Comparison of ENCODE assay signal across 25 mouse cellular contexts in the genomic region with DNA sequence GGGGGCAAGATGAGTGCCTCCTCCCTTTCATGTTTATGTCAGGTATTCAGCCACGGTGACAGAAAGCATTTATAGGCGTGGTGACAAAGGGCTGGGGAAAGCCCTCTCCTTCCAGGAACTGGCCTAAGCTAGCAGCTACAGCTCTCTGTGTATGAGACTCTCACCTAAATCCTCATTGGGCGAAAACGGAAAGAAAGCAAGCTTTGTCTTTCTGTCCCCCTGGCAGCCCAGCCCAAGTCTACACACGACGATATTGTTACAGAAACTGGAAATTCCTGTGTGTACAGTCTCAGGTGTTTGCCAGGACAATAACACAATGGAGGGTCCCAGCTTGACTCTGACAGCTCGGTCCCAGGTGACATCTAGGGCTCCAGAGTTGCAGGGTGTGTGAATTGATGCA.
DNase-seq lines count a peak whose midpoint lies in the region; ATAC-seq lines count a peak whose summit lies in the region.
"Had no signal": no experiment of that assay in that cellular context is flagged by ENCODE, and none has a peak within 500 bp of the region (broad histone marks: within the 10 kb centered on the region; RNA-seq: fewer than 3 reads in every experiment).

No protein-coding gene starts in this region.

- H3K4me3 ChIP-seq in hindbrain, embryonic 10.5 days, result no peak overlapping the region
- H3K4me3 ChIP-seq in hindbrain, embryonic 13.5 days, result no peak overlapping the region
- no peak overlapping the region for H3K4me3 ChIP-seq in embryonic facial prominence, embryonic 15.5 days (replicated peaks)
- no peak overlapping the region for H3K4me3 ChIP-seq in stomach, embryonic 15.5 days (replicated peaks)
- H3K4me3 ChIP-seq in limb, embryonic 10.5 days, result no peak overlapping the region
- H3K4me3 ChIP-seq: embryonic facial prominence, embryonic 12.5 days; forebrain, embryonic 15.5 days; heart, embryonic 15.5 days; hindbrain, embryonic 15.5 days; midbrain, embryonic 15.5 days; myocyte; neural tube, embryonic 13.5 days had no signal

- no peaks in the 10 kb centered on the region for H3K27me3 ChIP-seq in hindbrain, embryonic 10.5 days (ENCODE audit: insufficient read depth, poor library complexity, severe bottlenecking)
- peaks cover 7% of the 10 kb centered on the region; the same call in 1 of the 2 replicates for H3K27me3 ChIP-seq in hindbrain, embryonic 13.5 days
- H3K27me3 ChIP-seq in embryonic facial prominence, embryonic 15.5 days, result no peaks in the 10 kb centered on the region
- H3K27me3 ChIP-seq in stomach, embryonic 15.5 days (replicated peaks), result no peaks in the 10 kb centered on the region
- H3K27me3 ChIP-seq in limb, embryonic 10.5 days (ENCODE audit: low read depth, poor library complexity, severe bottlenecking), result no peaks in the 10 kb centered on the region
- H3K27me3 ChIP-seq: embryonic facial prominence, embryonic 12.5 days; forebrain, embryonic 15.5 days; hindbrain, embryonic 15.5 days; midbrain, embryonic 15.5 days; neural tube, embryonic 13.5 days had no signal

- intact Hi-C loops in left cerebral cortex, postnatal 4 days (cut with DNase I), result no loop called here

- no peak overlapping the region for H3K4me2 ChIP-seq in hindbrain, embryonic 13.5 days
- no peak overlapping the region for H3K4me2 ChIP-seq in embryonic facial prominence, embryonic 15.5 days (replicated peaks)
- peak overlapping the region; percentile 17; the same call in 1 of the 2 replicates for H3K4me2 ChIP-seq in stomach, embryonic 15.5 days
- H3K4me2 ChIP-seq: embryonic facial prominence, embryonic 12.5 days; forebrain, embryonic 15.5 days; heart, embryonic 15.5 days; hindbrain, embryonic 15.5 days; midbrain, embryonic 15.5 days; neural tube, embryonic 13.5 days had no signal

- DNase-seq in hindbrain, embryonic 10.5 days (ENCODE audit: low spot score), result no peak
- peak; percentile 18 for DNase-seq in R1 (ENCODE audit: low read depth, low spot score)
- no peak for DNase-seq in limb, embryonic 10.5 days (ENCODE audit: low spot score)
- DNase-seq in left cerebral cortex, postnatal 4 days, result no peak
- DNase-seq in urinary bladder, adult 2 months (ENCODE audit: low spot score), result no peak
- DNase-seq: adrenal gland, adult 2 months; cerebellum, adult 11 months; cerebellum, adult 9-11 months; gastrocnemius, postnatal 36 days; heart, postnatal 36 days; kidney, adult 11 months; lung, postnatal 4 days; thymus, adult 2 months; thymus, postnatal 4 days had no signal

- peaks cover 19% of the 10 kb centered on the region for H3K4me1 ChIP-seq in hindbrain, embryonic 10.5 days (replicated peaks)
- H3K4me1 ChIP-seq in hindbrain, embryonic 13.5 days (replicated peaks), result peaks cover 16% of the 10 kb centered on the region
- H3K4me1 ChIP-seq in embryonic facial prominence, embryonic 15.5 days, result 0 out of 2 replicates have a peak, but pooled peaks cover 4% of the 10 kb centered on the region
- H3K4me1 ChIP-seq in stomach, embryonic 15.5 days, result no peaks in the 10 kb centered on the region
- peaks cover 7% of the 10 kb centered on the region; the same call in 1 of the 2 replicates for H3K4me1 ChIP-seq in limb, embryonic 10.5 days
- H3K4me1 ChIP-seq: embryonic facial prominence, embryonic 12.5 days; forebrain, embryonic 15.5 days; heart, embryonic 15.5 days had no signal

- H3K9me3 ChIP-seq in hindbrain, embryonic 10.5 days, result no peaks in the 10 kb centered on the region
- H3K9me3 ChIP-seq in hindbrain, embryonic 13.5 days, result no peaks in the 10 kb centered on the region
- H3K9me3 ChIP-seq in embryonic facial prominence, embryonic 15.5 days (replicated peaks), result no peaks in the 10 kb centered on the region
- no peaks in the 10 kb centered on the region for H3K9me3 ChIP-seq in stomach, embryonic 15.5 days
- no peaks in the 10 kb centered on the region for H3K9me3 ChIP-seq in limb, embryonic 10.5 days (replicated peaks)
- H3K9me3 ChIP-seq: embryonic facial prominence, embryonic 12.5 days; forebrain, embryonic 15.5 days; heart, embryonic 15.5 days; hindbrain, embryonic 15.5 days; midbrain, embryonic 15.5 days; neural tube, embryonic 13.5 days had no signal

- 0 out of 2 replicates have a peak overlapping the region, but pooled peaks have one; percentile 23 for H3K27ac ChIP-seq in hindbrain, embryonic 10.5 days
- H3K27ac ChIP-seq in hindbrain, embryonic 13.5 days, result no peak overlapping the region
- H3K27ac ChIP-seq in embryonic facial prominence, embryonic 15.5 days (replicated peaks), result no peak overlapping the region
- peak overlapping the region; percentile 67 for H3K27ac ChIP-seq in stomach, embryonic 15.5 days
- H3K27ac ChIP-seq in limb, embryonic 10.5 days, result no peak overlapping the region; the same call in 1 of the 2 replicates
- H3K27ac ChIP-seq: forebrain, embryonic 15.5 days; heart, embryonic 15.5 days; hindbrain, embryonic 15.5 days; kidney, postnatal 0 days; midbrain, embryonic 15.5 days; neural tube, embryonic 13.5 days had no signal

- no peak for ATAC-seq in hindbrain, embryonic 13.5 days (ENCODE audit: low FRiP score)
- peak; percentile 54 for ATAC-seq in embryonic facial prominence, embryonic 15.5 days (ENCODE audit: insufficient number of reproducible peaks, low FRiP score, low TSS enrichment, low read depth)
- ATAC-seq in stomach, embryonic 15.5 days (ENCODE audit: insufficient read depth, low FRiP score, low read depth), result peak; percentile 79
- ATAC-seq: forebrain, embryonic 15.5 days; midbrain, embryonic 15.5 days had no signal

- H3K36me3 ChIP-seq in hindbrain, embryonic 10.5 days, result no peaks in the 10 kb centered on the region
- no peaks in the 10 kb centered on the region for H3K36me3 ChIP-seq in hindbrain, embryonic 13.5 days
- no peaks in the 10 kb centered on the region for H3K36me3 ChIP-seq in embryonic facial prominence, embryonic 15.5 days
- no peaks in the 10 kb centered on the region for H3K36me3 ChIP-seq in stomach, embryonic 15.5 days
- no peaks in the 10 kb centered on the region for H3K36me3 ChIP-seq in limb, embryonic 10.5 days
- H3K36me3 ChIP-seq: embryonic facial prominence, embryonic 12.5 days; forebrain, embryonic 15.5 days; heart, embryonic 15.5 days; hindbrain, embryonic 15.5 days; midbrain, embryonic 15.5 days; neural tube, embryonic 13.5 days had no signal

- 68% methylated on average over 7 of the region's 7 CpGs for WGBS in hindbrain, embryonic 10.5 days
- WGBS in hindbrain, embryonic 13.5 days, result 73% methylated on average over 7 of the region's 7 CpGs
- 52% methylated on average over 7 of the region's 7 CpGs for WGBS in embryonic facial prominence, embryonic 15.5 days
- WGBS in stomach, embryonic 15.5 days, result 46% methylated on average over 7 of the region's 7 CpGs
- WGBS in limb, embryonic 10.5 days, result 73% methylated on average over 7 of the region's 7 CpGs

- no peak overlapping the region for H3K9ac ChIP-seq in hindbrain, embryonic 13.5 days
- no peak overlapping the region for H3K9ac ChIP-seq in embryonic facial prominence, embryonic 15.5 days
- H3K9ac ChIP-seq in stomach, embryonic 15.5 days, result no peak overlapping the region
- H3K9ac ChIP-seq: embryonic facial prominence, embryonic 12.5 days; forebrain, embryonic 15.5 days; heart, embryonic 15.5 days; hindbrain, embryonic 15.5 days; midbrain, embryonic 15.5 days; neural tube, embryonic 13.5 days had no signal

Comparison
In these comparisons a context has a peak if more than half of its experiments do, and no peak if none do; other contexts are left out.
1. H3K27ac ChIP-seq: peak in hindbrain, embryonic 10.5 days (single experiment) and stomach, embryonic 15.5 days (single experiment); none in hindbrain, embryonic 13.5 days (single experiment), embryonic facial prominence, embryonic 15.5 days (single experiment) and limb, embryonic 10.5 days (single experiment).